Mouse (Mus musculus) stomach, embryonic 14.5 days (tissue): ENCODE results near the gene Prss42. TPM values are rescaled to one million over a fixed set of nuclear protein-coding genes. Genes with fewer than 3 reads are reported as not detected.

ENCODE experiments used
- ATAC-seq: fragments of 200-750 bp; cut with Nextera tagmentation; 2 replicates; pipeline ENCODE4 v1.8.0; 2017; ENCODE audit warnings: low read depth, moderate TSS enrichment; ENCODE audit not compliant: insufficient number of reproducible peaks, insufficient read depth, low FRiP score
- H3K27ac ChIP-seq: fragments of 300-500 bp; sonication (generic); 2 replicates; pipeline ENCODE4 v1.5.1; 2014; ENCODE audit warnings: mild to moderate bottlenecking, low read length, moderate library complexity, mixed read lengths
- H3K27me3 ChIP-seq: fragments of 300-500 bp; sonication (generic); 2 replicates; pipeline ENCODE4 v1.6.1; 2014; ENCODE audit warnings: low read length, control low read depth, mixed read lengths; ENCODE audit not compliant: control insufficient read depth, insufficient read depth
- H3K36me3 ChIP-seq: fragments of 300-500 bp; sonication (generic); 2 replicates; pipeline ENCODE4 v1.6.1; 2014; ENCODE audit warnings: mild to moderate bottlenecking, control low read depth, low read length, moderate library complexity, mixed read lengths; ENCODE audit not compliant: control insufficient read depth, insufficient read depth
- H3K4me1 ChIP-seq: fragments of 300-500 bp; sonication (generic); 2 replicates; pipeline ENCODE4 v1.6.1; 2014; ENCODE audit warnings: low read length, control low read depth, mixed read lengths; ENCODE audit not compliant: control insufficient read depth, insufficient read depth
- H3K4me2 ChIP-seq: fragments of 300-500 bp; sonication (generic); replicated peaks from 2 replicates; pipeline ENCODE4 v1.6.1; 2014; ENCODE audit warnings: low read depth, low read length, control low read depth
- H3K4me3 ChIP-seq: fragments of 300-500 bp; sonication (generic); 2 replicates; pipeline ENCODE4 v1.5.1; 2014; ENCODE audit warnings: low read depth, low read length, control low read depth
- H3K9ac ChIP-seq: fragments of 300-500 bp; sonication (generic); replicated peaks from 2 replicates; pipeline ENCODE4 v1.6.1; 2014; ENCODE audit warnings: low read depth, mild to moderate bottlenecking, control low read depth, low read length, moderate library complexity, mixed read lengths
- H3K9me3 ChIP-seq: fragments of 300-500 bp; sonication (generic); 2 replicates; pipeline ENCODE4 v1.6.1; 2016; ENCODE audit warnings: low read depth, low read length, control low read depth; ENCODE audit not compliant: control insufficient read depth
- WGBS: fragments of 180-500 bp; shearing (Covaris S2); extraction: QIAGEN DNeasy Blood & Tissue Kit; methylation state at CpG from one replicate; pipeline ENCODE4 v1.1.7; 2014; 5-methylcytosine and 5-hydroxymethylcytosine counted together
- polyA plus RNA-seq: library from polyadenylated mRNA; unstranded; fragments of >200 nt; fragmentation: Nextera tagmentation; extraction: Ambion mirVana; gene quantifications from 2 replicates; pipeline ENCODE4 v1.2.1, GENCODE M21; 2014

Prss42 gene
- polyA plus RNA-seq, 1 experiment from 2014 or later = 0.16 TPM

DNA sequence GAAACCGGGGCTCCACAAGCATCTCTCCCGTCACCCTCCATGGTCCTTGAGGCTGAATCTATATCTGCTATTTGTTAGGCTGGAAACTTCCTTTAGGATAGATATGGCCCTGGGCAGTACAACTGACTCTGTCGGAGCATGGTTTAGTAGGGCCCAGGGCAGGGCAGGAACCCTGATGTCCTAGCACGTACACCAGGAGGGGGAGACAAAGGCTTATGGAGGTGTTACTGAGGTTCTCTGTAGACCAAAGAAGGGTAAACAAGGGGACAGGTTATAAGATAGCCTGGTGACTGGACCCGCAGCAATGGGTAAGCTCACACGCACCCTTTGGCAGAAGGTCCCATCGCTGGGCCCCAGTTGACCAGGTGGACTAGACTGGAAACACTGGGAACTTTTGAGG lies 19.4 kb upstream of the Prss42 start:
- Histone ChIP-seq H3K4me3 (no peak overlapping the region), H3K27me3 (no peaks in the 10 kb centered on the region), H3K36me3 (no peaks in the 10 kb centered on the region), H3K27ac (no peak overlapping the region), H3K9me3 (no peaks in the 10 kb centered on the region), H3K4me1 (peaks cover 7% of the 10 kb centered on the region; the same call in 1 of the 2 replicates), H3K9ac (no peak overlapping the region), H3K4me2 (no peak overlapping the region)
- 82% methylated on average over 7 of the region's 7 CpGs for WGBS
- ATAC-seq = no peak

- ATAC-seq = no peak
- H3K27me3 ChIP-seq = no peaks in the 10 kb centered on the region
- no peak overlapping the region for H3K4me3 ChIP-seq
- no peak overlapping the region for H3K4me2 ChIP-seq
- H3K36me3 ChIP-seq = no peaks in the 10 kb centered on the region
- no peak overlapping the region for H3K9ac ChIP-seq
- H3K4me1 ChIP-seq = peaks cover 7% of the 10 kb centered on the region; the same call in 1 of the 2 replicates
- no peaks in the 10 kb centered on the region for H3K9me3 ChIP-seq
- WGBS = 71% methylated on average over 5 of the region's 5 CpGs
- no peak overlapping the region for H3K27ac ChIP-seq
Observed at GRCm38 (mm10) chr9:110779242-110779913, 18.6 kb upstream of the Prss42 start.

GRCm38 (mm10) chr9:110781256-110781721 lies 16.7 kb upstream of the Prss42 start:
- peaks cover 5% of the 10 kb centered on the region; the same call in 1 of the 2 replicates for H3K4me1 ChIP-seq

DNA sequence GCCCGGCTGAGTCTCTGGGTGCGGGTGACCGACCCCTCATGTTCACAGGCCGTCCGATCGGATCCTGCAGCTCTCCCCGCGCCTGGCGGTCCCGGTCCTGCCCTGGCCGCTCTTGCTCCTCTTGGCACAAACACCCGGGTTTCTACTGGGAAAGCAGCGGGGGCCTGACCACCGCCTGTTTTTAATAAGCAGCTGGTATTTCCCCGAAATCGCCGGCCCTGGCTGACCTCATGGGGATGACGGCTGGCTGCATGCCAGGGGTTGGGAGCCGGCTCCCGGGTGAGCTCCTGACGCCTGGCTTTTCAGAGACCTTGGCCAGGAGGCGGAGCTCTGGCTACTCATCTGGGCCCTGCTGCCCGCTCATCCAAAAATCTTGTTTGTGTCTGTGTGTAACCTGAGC lies 16.2 kb upstream of the Prss42 start:
- no peaks in the 10 kb centered on the region for H3K36me3 ChIP-seq
- H3K4me1 ChIP-seq = peaks cover 5% of the 10 kb centered on the region; the same call in 1 of the 2 replicates
- no peaks in the 10 kb centered on the region for H3K9me3 ChIP-seq
- H3K9ac ChIP-seq = peak overlapping the region; percentile 45
- no peak overlapping the region for H3K27ac ChIP-seq
- ATAC-seq = peak; percentile 70
- no peaks in the 10 kb centered on the region for H3K27me3 ChIP-seq
- H3K4me3 ChIP-seq = peak overlapping the region; percentile 40
- WGBS = under 1% methylated on average over 23 of the region's 23 CpGs
- peak overlapping the region; percentile 68 for H3K4me2 ChIP-seq

More at GRCm38 (mm10) chr9:110781256-110781721, 16.7 kb upstream of the Prss42 start:
- under 1% methylated on average over 43 of the region's 43 CpGs for WGBS
- Histone ChIP-seq H3K36me3 (no peaks in the 10 kb centered on the region), H3K4me3 (peak overlapping the region; percentile 40), H3K27me3 (no peaks in the 10 kb centered on the region), H3K4me2 (peak overlapping the region; percentile 68), H3K27ac (no peak overlapping the region), H3K9ac (peak overlapping the region; percentile 45), H3K9me3 (no peaks in the 10 kb centered on the region)
- ATAC-seq = peak; percentile 92

DNA sequence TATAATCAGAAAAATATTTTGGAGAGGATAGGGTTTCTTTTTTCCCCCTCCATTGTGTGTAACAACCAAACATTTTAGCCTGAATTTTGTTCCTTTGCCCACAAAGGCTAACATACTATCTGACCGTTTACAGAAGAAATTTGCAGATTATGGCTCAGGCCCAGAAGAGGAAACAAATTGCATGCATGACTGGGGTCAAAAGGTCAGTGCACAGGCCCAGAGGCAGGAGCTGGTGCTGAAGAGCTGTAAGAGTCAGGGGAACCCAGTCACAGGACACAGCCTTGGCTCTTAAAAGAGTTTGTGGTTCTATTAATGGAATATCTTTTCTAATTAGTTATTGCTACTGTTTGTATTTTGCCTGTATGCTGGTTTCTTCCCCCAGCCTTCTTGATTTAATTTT lies 14.4 kb upstream of the Prss42 start:
- Histone ChIP-seq H3K4me1 (peaks cover 5% of the 10 kb centered on the region; the same call in 1 of the 2 replicates), H3K9me3 (no peaks in the 10 kb centered on the region), H3K4me2 (no peak overlapping the region), H3K9ac (no peak overlapping the region), H3K27ac (no peak overlapping the region), H3K27me3 (no peaks in the 10 kb centered on the region), H3K4me3 (no peak overlapping the region), H3K36me3 (no peaks in the 10 kb centered on the region)
- 11% methylated on average over 1 of the region's 1 CpGs for WGBS
- ATAC-seq = no peak

- Histone ChIP-seq H3K36me3 (no peaks in the 10 kb centered on the region), H3K4me3 (no peak overlapping the region)
Observed at GRCm38 (mm10) chr9:110788169-110788568, 9.8 kb upstream of the Prss42 start.

GRCm38 (mm10) chr9:110790462-110790861 lies 7.5 kb upstream of the Prss42 start:
- Histone ChIP-seq H3K27ac (no peak overlapping the region), H3K4me1 (no peaks in the 10 kb centered on the region), H3K27me3 (no peaks in the 10 kb centered on the region), H3K9ac (no peak overlapping the region), H3K4me3 (no peak overlapping the region), H3K36me3 (no peaks in the 10 kb centered on the region), H3K4me2 (no peak overlapping the region), H3K9me3 (no peaks in the 10 kb centered on the region)
- no peak for ATAC-seq
- 72% methylated on average over 4 of the region's 4 CpGs for WGBS

More at GRCm38 (mm10) chr9:110788169-110788568, 9.8 kb upstream of the Prss42 start:
- no peaks in the 10 kb centered on the region for H3K4me1 ChIP-seq
- 90% methylated on average over 3 of the region's 3 CpGs for WGBS
- H3K27ac ChIP-seq = no peak overlapping the region
- H3K9me3 ChIP-seq = no peaks in the 10 kb centered on the region
- no peak for ATAC-seq
- H3K27me3 ChIP-seq = no peaks in the 10 kb centered on the region
- H3K4me2 ChIP-seq = no peak overlapping the region
- H3K9ac ChIP-seq = no peak overlapping the region

DNA sequence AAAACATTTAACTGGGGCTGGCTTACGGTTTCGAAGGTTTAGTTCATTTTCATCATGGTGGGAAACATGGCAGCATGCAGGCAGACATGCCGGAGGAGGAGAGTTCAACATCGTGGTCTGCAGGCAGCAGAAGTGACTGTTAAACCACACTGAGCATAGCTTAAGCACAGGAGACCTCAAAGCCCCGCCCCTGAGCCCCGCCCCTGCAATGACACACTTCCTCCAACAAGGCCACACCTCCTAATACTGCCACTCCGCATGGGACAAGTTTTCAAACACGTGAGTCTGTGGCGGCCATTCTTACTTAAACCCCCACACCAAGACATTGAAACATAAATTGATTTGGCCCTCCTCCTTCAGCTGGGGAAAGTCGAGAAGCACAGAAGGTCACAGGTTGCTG lies 953 bp upstream of the Prss42 start:
- Histone ChIP-seq H3K4me2 (no peak overlapping the region), H3K9ac (no peak overlapping the region), H3K27me3 (no peaks in the 10 kb centered on the region), H3K4me3 (no peak overlapping the region), H3K9me3 (no peaks in the 10 kb centered on the region), H3K27ac (no peak overlapping the region), H3K36me3 (no peaks in the 10 kb centered on the region), H3K4me1 (no peaks in the 10 kb centered on the region)
- ATAC-seq = no peak
- 83% methylated on average over 10 of the region's 10 CpGs for WGBS
